Mouse (Mus musculus) heart, postnatal 0 days (tissue): ENCODE results near the gene Helb.

Source experiments
- CTCF ChIP-seq: IDR thresholded peaks from 2 replicates; pipeline ENCODE4 v1.5.1; 2016; ENCODE audit warnings: antibody characterized with exemption, control low read depth, low read depth
- EP300 ChIP-seq: IDR thresholded peaks from 2 replicates; pipeline ENCODE4 v1.6.1; 2016; ENCODE audit warnings: antibody characterized with exemption, low read depth

- no peak for TF ChIP-seq CTCF
- TF ChIP-seq EP300: no peak
Measured at GRCm38 (mm10) chr10:120077850-120078249, 34.9 kb downstream of the Helb start.
